Mouse (Mus musculus) midbrain, embryonic 13.5 days (tissue): ENCODE data around the gene Ccdc127. TPM values are rescaled to one million over a fixed set of nuclear protein-coding genes. Genes with fewer than 3 reads are reported as not detected.
A peak's percentile ranks its signal among the peaks of the same experiment; 100 is the strongest.

Source experiments
- ATAC-seq: fragments of 200-750 bp; cut with Nextera tagmentation; 2 replicates; pipeline ENCODE4 v1.8.0; 2017; ENCODE audit warnings: mild to moderate bottlenecking, moderate TSS enrichment, moderate library complexity
- H3K27ac ChIP-seq: fragments of 300-500 bp; sonication (generic); 2 replicates; pipeline ENCODE4 v1.5.1; 2015; ENCODE audit warnings: inconsistent platforms, mild to moderate bottlenecking, moderate library complexity
- H3K27me3 ChIP-seq: fragments of 300-500 bp; sonication (generic); 2 replicates; pipeline ENCODE4 v1.6.1; 2015; ENCODE audit warnings: mild to moderate bottlenecking, inconsistent platforms
- H3K36me3 ChIP-seq: fragments of 300-500 bp; sonication (generic); 2 replicates; pipeline ENCODE4 v1.6.1; 2015; ENCODE audit warnings: mild to moderate bottlenecking, inconsistent platforms
- H3K4me1 ChIP-seq: fragments of 300-500 bp; sonication (generic); replicated peaks from 2 replicates; pipeline ENCODE4 v1.6.1; 2015; ENCODE audit warnings: inconsistent platforms
- H3K4me2 ChIP-seq: fragments of 300-500 bp; sonication (generic); replicated peaks from 2 replicates; pipeline ENCODE4 v1.6.1; 2015; ENCODE audit warnings: moderate library complexity, mild to moderate bottlenecking, inconsistent platforms
- H3K4me3 ChIP-seq: fragments of 300-500 bp; sonication (generic); replicated peaks from 2 replicates; pipeline ENCODE4 v1.5.1; 2015; ENCODE audit warnings: mild to moderate bottlenecking, inconsistent platforms
- H3K9ac ChIP-seq: fragments of 300-500 bp; sonication (generic); replicated peaks from 2 replicates; pipeline ENCODE4 v1.6.1; 2015; ENCODE audit warnings: mild to moderate bottlenecking, inconsistent platforms
- H3K9me3 ChIP-seq: fragments of 300-500 bp; sonication (generic); 2 replicates; pipeline ENCODE4 v1.6.1; 2016; ENCODE audit warnings: mild to moderate bottlenecking, inconsistent platforms
- WGBS: fragments of 180-500 bp; shearing (Covaris S2); methylation state at CpG from one replicate; pipeline ENCODE4 v1.1.7; 2015; 5-methylcytosine and 5-hydroxymethylcytosine counted together
- microRNA counts: library from miRNA; unstranded; fragments of <30 nt; microRNA quantifications from one replicate; lab custom pipeline; 2016
- microRNA-seq: library from miRNA; unstranded; fragments of <30 nt; microRNA quantifications from one replicate; pipeline ENCODE4, GENCODE M21; 2016
- polyA plus RNA-seq: library from polyadenylated mRNA; unstranded; fragments of >200 nt; fragmentation: Nextera tagmentation; extraction: Ambion mirVana; gene quantifications from 2 replicates; pipeline ENCODE4 v1.2.1, GENCODE M21; 2015

Ccdc127 gene
- polyA plus RNA-seq, 1 experiment from 2014 or later = 47.3 TPM

DNA sequence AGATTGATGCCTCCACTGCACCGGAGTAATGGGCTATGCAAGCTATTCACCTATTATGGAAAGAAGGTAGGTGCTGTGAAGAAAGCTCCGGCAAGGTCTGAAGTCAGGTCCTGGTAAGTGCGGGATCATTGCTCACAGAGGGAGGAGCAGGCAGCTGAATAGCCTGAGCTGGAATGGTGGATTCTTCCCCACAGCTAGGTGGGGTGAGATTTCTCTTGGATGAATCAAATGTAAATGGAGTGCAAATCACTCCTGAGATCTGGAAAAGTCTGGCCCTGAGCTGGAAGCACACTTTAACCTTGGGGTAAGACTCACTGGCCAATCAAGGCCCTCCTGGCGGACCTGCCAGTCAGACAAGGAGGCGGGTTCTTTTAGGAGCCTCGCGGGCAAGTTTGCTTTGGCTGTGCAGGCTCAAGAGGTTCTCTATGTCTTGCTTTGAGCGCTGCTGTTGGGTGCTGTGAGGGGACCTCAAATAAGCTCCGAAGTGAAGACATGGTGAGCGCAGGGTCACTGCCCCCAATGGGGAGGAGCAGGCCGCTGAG is 49.3 kb downstream of the Ccdc127 start, which contains the start of gene Ftl1-ps1:
Gene Ftl1-ps1 (plus strand): TSS at position 397 of the 542 bp plus-strand sequence.
- H3K4me1 ChIP-seq = no peaks in the 10 kb centered on the region
- H3K36me3 ChIP-seq = no peaks in the 10 kb centered on the region
- H3K9ac ChIP-seq = no peak within 1 kb of the TSS
- H3K9me3 ChIP-seq = no peaks in the 10 kb centered on the region
- 0 out of 2 replicates have a peak within 1 kb of the TSS, but pooled peaks have one; percentile 17 for H3K4me2 ChIP-seq
- WGBS = 10% methylated on average over 11 of the region's 11 CpGs
- no peak within 1 kb of the TSS for H3K4me3 ChIP-seq
- H3K27ac ChIP-seq = no peak within 1 kb of the TSS
- ATAC-seq = no peak
- no peaks in the 10 kb centered on the region for H3K27me3 ChIP-seq

MicroRNA genes within 50 kb of the gene (microRNA counts, 519-probe panel; counts per million panel counts)
- microRNA mmu-miR-692 (lab: Ali Mortazavi, UCI) = 110 counts per million, percentile 56 among the panel's probes with 10 or more counts

Small RNA genes within 50 kb of the gene (microRNA-seq; reads per million reads assigned to microRNA genes)
- gene Mir692-3 = not detected

Other genes starting within 250 kb of the Ccdc127 start
- 0.03 TPM in 1 of 2 replicates, not detected in the other for gene Slc9a3, start 228.9 kb upstream of the Ccdc127 start, polyA plus RNA-seq
- gene Exoc3, start 141.6 kb upstream of the Ccdc127 start, polyA plus RNA-seq = 104 and 105 TPM in 2 replicates
- 0.77 and 1.1 TPM in 2 replicates for gene Ahrr, start 58.0 kb upstream of the Ccdc127 start, polyA plus RNA-seq
- gene Pdcd6, start 32.7 kb upstream of the Ccdc127 start, polyA plus RNA-seq = 115 and 118 TPM in 2 replicates
- 219 and 222 TPM in 2 replicates for gene Sdha, start within 50 bp of the Ccdc127 start, polyA plus RNA-seq
- gene Lrrc14b, start 13.7 kb downstream of the Ccdc127 start, polyA plus RNA-seq = not detected in 2 replicates
- 4.2 and 6.2 TPM in 2 replicates for gene Zfp72, start 40.5 kb downstream of the Ccdc127 start, polyA plus RNA-seq
- gene Ftl1-ps1, start 49.4 kb downstream of the Ccdc127 start, polyA plus RNA-seq = 97.5 and 136 TPM in 2 replicates
- 21.4 and 22.2 TPM in 2 replicates for gene Zfp825, start 143.7 kb downstream of the Ccdc127 start, polyA plus RNA-seq